ENCODE assay signal across 9 mouse cellular contexts in the genomic region with DNA sequence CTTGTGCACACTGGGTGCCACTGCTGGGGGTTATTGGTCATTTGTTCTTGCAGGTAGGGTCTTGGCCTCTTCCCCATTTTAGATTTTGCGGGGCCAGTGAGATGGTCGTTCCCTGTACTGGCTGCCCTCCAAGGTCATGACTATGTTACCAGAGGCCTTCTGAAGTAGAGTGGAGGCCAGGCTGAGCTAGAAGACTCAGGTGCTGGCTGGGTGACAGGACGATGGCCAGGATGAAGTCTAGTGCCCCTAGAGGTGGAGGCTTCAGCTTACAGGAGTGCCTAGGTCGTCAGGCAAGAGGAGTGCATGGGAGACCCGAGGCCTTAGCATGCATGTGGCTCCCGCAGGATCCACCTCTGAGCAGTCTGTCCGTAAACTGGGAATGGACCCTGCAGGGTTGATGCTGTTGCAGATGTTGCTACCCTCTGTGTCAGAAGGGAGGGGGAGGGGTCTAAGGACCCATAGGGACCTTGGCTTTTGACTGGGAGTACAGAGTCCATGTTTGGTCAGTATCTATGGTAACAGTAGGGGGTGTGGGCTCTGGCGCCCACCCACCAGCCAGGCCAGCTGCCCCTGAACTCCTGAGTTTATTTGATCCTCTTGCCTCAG. TPM values are rescaled to one million over a fixed set of nuclear protein-coding genes. Genes with fewer than 3 reads are reported as not detected.
DNase-seq lines count a peak whose midpoint lies in the region; TF ChIP-seq lines count a peak whose summit lies in the region.
"Had no signal": no experiment of that assay in that cellular context is flagged by ENCODE, and none has a peak within 500 bp of the region (broad histone marks: within the 10 kb centered on the region; RNA-seq: fewer than 3 reads in every experiment).

No protein-coding gene starts in this region.

- TF ChIP-seq POLR2A in heart, adult 2 months (IDR thresholded peaks at IDR 0.05; ENCODE audit: insufficient read depth, low read depth, low read length): no peak

- intact Hi-C loops in heart, adult 2 months (cut with DNase I): loop anchor here (10.0 kb wide), 1 partner anchor 229 kb away; no protein-coding TSS in a partner anchor
- intact Hi-C loops in heart, postnatal 14 days (cut with DNase I): no loop called here

- no peak for DNase-seq in heart, adult 2 months
- no peak for DNase-seq in heart, postnatal 14 days
- DNase-seq in 416B (ENCODE audit: low read depth) (peak; percentile 32), ZHBTc4 (ENCODE audit: low read depth, low spot score) (peak; percentile 84)
- peak; percentile 31 for DNase-seq in kidney, postnatal 14 days
- DNase-seq in c-Kit-positive CD71-positive TER-119-positive erythroid progenitor cells, embryonic 14.5 days (ENCODE audit: low spot score): no peak
- DNase-seq in ovary, postnatal 36 days (ENCODE audit: low spot score): no peak
- DNase-seq in Muller cell, postnatal 12 days (ENCODE audit: inconsistent ontology term): no peak

- no peaks in the 10 kb centered on the region; the same call in 1 of the 2 replicates for H3K36me3 ChIP-seq in heart, adult 2 months (ENCODE audit: control insufficient read depth, insufficient read depth, low read length)

- peaks cover 25% of the 10 kb centered on the region for H3K4me1 ChIP-seq in heart, adult 2 months (ENCODE audit: control insufficient read depth, insufficient read depth, low read length)

- H3K9ac ChIP-seq in heart, adult 2 months (ENCODE audit: low read depth, low read length): no peak overlapping the region
- H3K9ac ChIP-seq: limb, embryonic 15.5 days had no signal

- TF ChIP-seq EP300 in heart, adult 2 months (IDR thresholded peaks at IDR 0.05; ENCODE audit: insufficient read depth, low read depth, low read length): no peak

- no peak overlapping the region for H3K27ac ChIP-seq in heart, adult 2 months
- H3K27ac ChIP-seq: limb, embryonic 15.5 days had no signal

- no peak overlapping the region for H3K4me3 ChIP-seq in heart, adult 2 months
- H3K4me3 ChIP-seq: limb, embryonic 15.5 days had no signal

- 76% methylated on average over 8 of the region's 8 CpGs for WGBS in heart, adult 2 months

- no peaks in the 10 kb centered on the region for H3K27me3 ChIP-seq in heart, adult 2 months (ENCODE audit: control insufficient read depth, insufficient read depth, low read length)
- H3K27me3 ChIP-seq: limb, embryonic 15.5 days had no signal

- H3K79me2 ChIP-seq in heart, adult 2 months (replicated peaks; ENCODE audit: control insufficient read depth, insufficient read depth, low read length): peaks cover 12% of the 10 kb centered on the region

- peak; percentile 48 for TF ChIP-seq CTCF in heart, adult 2 months (IDR thresholded peaks at IDR 0.05)

RNA-seq across cellular contexts. Expression of a gene that starts 5.9 kb away (rescaled TPM):
- total RNA-seq in heart, adult 2 months (2021): 10 to 100 TPM; 44.8 to 54.8 TPM
- polyA plus RNA-seq in heart, adult 2 months (2012; rRNA removed): 35.4 and 42.4 TPM in 2 replicates
- 10 to 100 TPM; 45.1 to 46.8 TPM for total RNA-seq in heart, postnatal 14 days (2021)

RNA-seq across cellular contexts. Expression of a gene that starts 29.6 kb away (rescaled TPM):
- total RNA-seq in heart, adult 2 months (2021): under 1 TPM; 0.21 to 0.27 TPM
- 0.50 TPM in 1 of 2 replicates, not detected in the other for polyA plus RNA-seq in heart, adult 2 months (2012; rRNA removed)
- under 1 TPM in 1 of 2 experiments, not detected in 1; 0.27 TPM for total RNA-seq in heart, postnatal 14 days (2021)
- polyA plus RNA-seq: limb, embryonic 15.5 days had no signal

RNA-seq across cellular contexts. Expression of a gene that starts 36.1 kb away (rescaled TPM):
- 1,000 to 10,000 TPM; 1,390 to 1,660 TPM for total RNA-seq in heart, adult 2 months (2021)
- 3,159 and 3,188 TPM in 2 replicates for polyA plus RNA-seq in heart, adult 2 months (2012; rRNA removed)
- 1,000 to 10,000 TPM; 1,350 to 1,351 TPM for total RNA-seq in heart, postnatal 14 days (2021)

RNA-seq across cellular contexts. Expression of a gene that starts 42.2 kb away (rescaled TPM):
- total RNA-seq in heart, adult 2 months (2021): 100 to 1,000 TPM; 194 to 200 TPM
- polyA plus RNA-seq in heart, adult 2 months (2012; rRNA removed): 429 and 531 TPM in 2 replicates
- total RNA-seq in heart, postnatal 14 days (2021): 100 to 1,000 TPM; 198 to 224 TPM

RNA-seq across cellular contexts. Expression of a gene that starts 52.3 kb away (rescaled TPM):
- total RNA-seq in heart, adult 2 months (2021): under 1 TPM; 0.34 to 0.52 TPM
- 0.45 and 0.67 TPM in 2 replicates for polyA plus RNA-seq in heart, adult 2 months (2012; rRNA removed)
- total RNA-seq in heart, postnatal 14 days (2021): 1 to 10 TPM; 1.1 to 2.1 TPM

Comparison
In these comparisons a context has a peak if more than half of its experiments do, and no peak if none do; other contexts are left out.
1. DNase-seq: peak in 416B (single experiment), ZHBTc4 (single experiment) and kidney, postnatal 14 days (single experiment); none in heart, adult 2 months (0 of 2), heart, postnatal 14 days (0 of 2), c-Kit-positive CD71-positive TER-119-positive erythroid progenitor cells, embryonic 14.5 days (single experiment), ovary, postnatal 36 days (single experiment) and Muller cell, postnatal 12 days (single experiment).